Mouse (Mus musculus) kidney, postnatal 25 days (tissue): ENCODE results near the gene 2900011O08Rik.
"Not testable (repeated sequence)": the region's sequence is repeated elsewhere in the genome, so short reads cannot be mapped to it uniquely, and the experiment has no call there.

Source experiments
- DNase-seq, 2 experiments: peaks; one replicate each; pipeline ENCODE4 v3.0.0; 2021; ENCODE audit warnings: mixed read lengths in 2 of 2

The 2900011O08Rik gene

GRCm38 (mm10) chr16:13986574-13987478 is at the start of gene 2900011O08Rik, which contains the start of gene Ifitm7:
TSS of gene 2900011O08Rik (plus strand) at chr16:13986604.
TSS of gene Ifitm7 (minus strand) at chr16:13986888.
- DNase-seq: peak in 1 of 2 experiments; percentile 7

- DNase-seq: peak; percentile 89 to 96
Measured at GRCm38 (mm10) chr16:13940139-13940846, 46.1 kb upstream of the 2900011O08Rik start.

GRCm38 (mm10) chr16:13940847-13941395 is 45.5 kb upstream of the 2900011O08Rik start:
- DNase-seq: no peak

- DNase-seq: no peak
Measured at GRCm38 (mm10) chr16:13944178-13944577, 42.2 kb upstream of the 2900011O08Rik start.

- DNase-seq: no peak
Measured at GRCm38 (mm10) chr16:13944752-13945151, 41.7 kb upstream of the 2900011O08Rik start.

GRCm38 (mm10) chr16:13945153-13945552 is 41.3 kb upstream of the 2900011O08Rik start:
- no peak for DNase-seq

GRCm38 (mm10) chr16:13946306-13946705 is 40.1 kb upstream of the 2900011O08Rik start:
- DNase-seq: no peak

- no peak for DNase-seq
Measured at GRCm38 (mm10) chr16:13951245-13951644, 35.2 kb upstream of the 2900011O08Rik start.

- no peak for DNase-seq
Measured at GRCm38 (mm10) chr16:13962053-13962452, 24.4 kb upstream of the 2900011O08Rik start.

- DNase-seq: no peak
Measured at GRCm38 (mm10) chr16:13969096-13969495, 17.3 kb upstream of the 2900011O08Rik start.

GRCm38 (mm10) chr16:13972051-13972450 is 14.4 kb upstream of the 2900011O08Rik start:
- DNase-seq: no peak

- not testable (repeated sequence) for DNase-seq
Measured at GRCm38 (mm10) chr16:13976358-13976896, 10.0 kb upstream of the 2900011O08Rik start.

GRCm38 (mm10) chr16:13977026-13977425 is 9.4 kb upstream of the 2900011O08Rik start:
- not testable (repeated sequence) for DNase-seq

GRCm38 (mm10) chr16:13981726-13982125 is 4.7 kb upstream of the 2900011O08Rik start:
- DNase-seq: not testable (repeated sequence)

GRCm38 (mm10) chr16:13983161-13983560 is 3.2 kb upstream of the 2900011O08Rik start:
- no peak for DNase-seq

- no peak for DNase-seq
Measured at GRCm38 (mm10) chr16:13986197-13986573, 219 bp upstream of the 2900011O08Rik start.

GRCm38 (mm10) chr16:13992518-13993248 is 6.3 kb downstream of the 2900011O08Rik start:
- DNase-seq: no peak

- peak; percentile 25 to 62 for DNase-seq
Measured at GRCm38 (mm10) chr16:13994076-13994475, 7.7 kb downstream of the 2900011O08Rik start.

GRCm38 (mm10) chr16:13994502-13994901 is 8.1 kb downstream of the 2900011O08Rik start:
- DNase-seq: no peak

GRCm38 (mm10) chr16:14003386-14004130 is 17.2 kb downstream of the 2900011O08Rik start:
- DNase-seq: peak; percentile 45 to 78

GRCm38 (mm10) chr16:14004170-14004569 is 17.8 kb downstream of the 2900011O08Rik start:
- DNase-seq: peak; percentile 64 to 85
